Mouse (Mus musculus): ENCODE results near the gene Pnn. TPM values are rescaled to one million over a fixed set of nuclear protein-coding genes. Genes with fewer than 3 reads are reported as not detected.

Pnn gene
- total and polyA plus RNA-seq, 3 experiments: 38.4 to 216 (median 132) TPM

DNA sequence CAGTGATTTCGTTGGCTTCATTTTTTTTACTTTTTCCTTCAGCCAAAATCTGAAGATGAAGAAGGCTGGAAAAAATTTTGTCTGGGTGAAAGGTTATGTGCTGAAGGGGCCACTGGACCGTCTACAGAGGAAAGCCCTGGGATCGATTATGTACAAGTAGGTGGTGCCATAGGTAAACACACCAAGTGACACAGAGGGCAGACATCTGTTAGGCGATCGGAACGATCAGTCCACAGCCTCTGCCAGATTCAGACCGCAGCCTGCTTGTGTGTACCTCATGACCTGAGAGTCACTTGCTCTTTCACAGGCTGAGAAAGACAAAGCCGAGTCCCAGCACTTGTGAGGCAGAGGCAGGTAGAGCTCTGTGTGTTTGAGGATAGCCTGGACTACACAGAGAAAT lies 48.7 kb upstream of the Pnn start:
- peaks cover 4 to 8% of the 10 kb centered on the region in 2 experiments; a peak in 3 of 4 replicates for H3K36me3 ChIP-seq (ENCODE audit: control insufficient read depth in 1 of 2, insufficient read depth in 2 of 2, low read length in 2 of 2)
- peaks cover 0 to 2% of the 10 kb centered on the region in 2 experiments; a peak in 3 of 4 replicates for H3K4me1 ChIP-seq (ENCODE audit: control insufficient read depth in 1 of 2, insufficient read depth in 2 of 2, low read length in 2 of 2)
- H3K9ac ChIP-seq (ENCODE audit: control insufficient read depth, low read depth, low read length, poor library complexity, severe bottlenecking): no peak overlapping the region
- peaks cover 6% of the 10 kb centered on the region; the same call in 1 of the 2 replicates for H3K79me2 ChIP-seq (ENCODE audit: control insufficient read depth, insufficient read depth, low read length, poor library complexity)
- DNase-seq (ENCODE audit: low read depth, low spot score): no peak
- no peaks in the 10 kb centered on the region for H3K27me3 ChIP-seq (ENCODE audit: control insufficient read depth in 1 of 2, insufficient read depth in 2 of 2, low read length in 2 of 2)
- no peak overlapping the region for H3K27ac ChIP-seq (ENCODE audit: control insufficient read depth, low read depth, low read length)
- no peak overlapping the region for H3K4me3 ChIP-seq (ENCODE audit: control insufficient read depth in 1 of 2, insufficient read depth in 1 of 2, low read depth in 2 of 2, low read length in 2 of 2)
- no peaks in the 10 kb centered on the region for H3K9me3 ChIP-seq (replicated peaks; ENCODE audit: insufficient read depth, low read length)
- TF ChIP-seq KAT2A (conservative IDR thresholded peaks at IDR 0.05; ENCODE audit: low read depth, low read length): no peak
- no peak for TF ChIP-seq ZNF384 (IDR thresholded peaks at IDR 0.05; ENCODE audit: low read depth, low read length)
- no peak for TF ChIP-seq SMC3 (IDR thresholded peaks at IDR 0.05; ENCODE audit: low read depth, low read length)
- TF ChIP-seq MAFK (IDR thresholded peaks at IDR 0.05; ENCODE audit: borderline replicate concordance, low read depth, low read length): no peak
- TF ChIP-seq TAL1 (IDR thresholded peaks at IDR 0.05; ENCODE audit: low read length): no peak
- TF ChIP-seq RCOR1 (IDR thresholded peaks at IDR 0.05; ENCODE audit: low read depth, low read length): no peak
- no peak for TF ChIP-seq HCFC1 (IDR thresholded peaks at IDR 0.05; ENCODE audit: low read depth, low read length)
- no peak for TF ChIP-seq TBP (IDR thresholded peaks at IDR 0.05; ENCODE audit: low read depth, low read length)
- TF ChIP-seq MEF2A (IDR thresholded peaks at IDR 0.05; ENCODE audit: extremely low read depth, insufficient replicate concordance, low read depth, low read length, poor library complexity, severe bottlenecking): no peak
- TF ChIP-seq ETS1 (IDR thresholded peaks at IDR 0.05; ENCODE audit: low read depth, low read length): no peak
- no peak for TF ChIP-seq E2F4 (IDR thresholded peaks at IDR 0.05; ENCODE audit: borderline replicate concordance, low read depth, low read length)
- no peak for TF ChIP-seq USF2 (IDR thresholded peaks at IDR 0.05; ENCODE audit: borderline replicate concordance in 1 of 2, insufficient read depth in 1 of 2, low read depth in 1 of 2, low read length in 2 of 2)
- TF ChIP-seq ZC3H11A (IDR thresholded peaks at IDR 0.05; ENCODE audit: low read depth, low read length): no peak
- no peak for TF ChIP-seq GATA1 (IDR thresholded peaks at IDR 0.05; ENCODE audit: low read depth, low read length)
- no peak for TF ChIP-seq GABPA (IDR thresholded peaks at IDR 0.05; ENCODE audit: low read depth, low read length)
- TF ChIP-seq MYC (IDR thresholded peaks at IDR 0.05; ENCODE audit: low read depth, low read length): no peak
- TF ChIP-seq MAZ (IDR thresholded peaks at IDR 0.05; ENCODE audit: low read depth, low read length): no peak
- no peak for TF ChIP-seq CHD1 (IDR thresholded peaks at IDR 0.05; ENCODE audit: low read depth, low read length)

DNA sequence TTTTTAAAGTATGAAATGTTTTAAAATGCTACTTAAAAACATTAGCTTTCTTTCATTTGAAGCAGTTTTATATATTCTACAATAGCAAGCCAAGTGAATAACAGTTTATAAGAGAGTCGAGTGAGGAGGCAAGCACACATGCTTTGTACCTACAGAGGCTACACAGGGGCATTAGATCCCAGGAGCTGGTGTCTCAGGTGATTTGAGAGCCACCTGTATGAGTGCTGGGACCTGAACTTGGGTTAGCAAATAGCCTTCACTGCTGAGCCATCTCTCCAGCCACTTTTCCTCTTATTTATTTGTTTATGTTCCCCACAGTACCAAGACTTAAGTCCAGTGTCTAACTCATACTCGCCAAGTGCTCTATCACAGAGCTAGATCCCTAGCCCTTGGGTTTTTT lies 46.8 kb upstream of the Pnn start:
- Histone ChIP-seq H3K27ac (ENCODE audit: control insufficient read depth, low read depth, low read length) (no peak overlapping the region), H3K4me3 (ENCODE audit: control insufficient read depth in 1 of 2, insufficient read depth in 1 of 2, low read depth in 2 of 2, low read length in 2 of 2) (no peak overlapping the region), H3K27me3 (ENCODE audit: control insufficient read depth in 1 of 2, insufficient read depth in 2 of 2, low read length in 2 of 2) (no peaks in the 10 kb centered on the region), H3K36me3 (ENCODE audit: control insufficient read depth in 1 of 2, insufficient read depth in 2 of 2, low read length in 2 of 2) (peaks cover 2 to 4% of the 10 kb centered on the region in 2 experiments; a peak in 3 of 4 replicates), H3K4me1 (ENCODE audit: control insufficient read depth in 1 of 2, insufficient read depth in 2 of 2, low read length in 2 of 2) (no peaks in the 10 kb centered on the region), H3K9ac (ENCODE audit: control insufficient read depth, low read depth, low read length, poor library complexity, severe bottlenecking) (no peak overlapping the region), H3K9me3 (replicated peaks; ENCODE audit: insufficient read depth, low read length) (no peaks in the 10 kb centered on the region), H3K79me2 (ENCODE audit: control insufficient read depth, insufficient read depth, low read length, poor library complexity) (no peaks in the 10 kb centered on the region)
- DNase-seq (ENCODE audit: low read depth, low spot score): no peak
- TF ChIP-seq HCFC1 (IDR thresholded peaks at IDR 0.05; ENCODE audit: low read depth, low read length): no peak
- TF ChIP-seq POLR2AphosphoS5 (IDR thresholded peaks at IDR 0.05; ENCODE audit: borderline replicate concordance, low read depth, low read length): no peak
- no peak for TF ChIP-seq CHD2 (IDR thresholded peaks at IDR 0.05; ENCODE audit: low read length)
- TF ChIP-seq ZKSCAN1 (IDR thresholded peaks at IDR 0.05; ENCODE audit: low read depth, low read length): no peak
- no peak for TF ChIP-seq E2F4 (IDR thresholded peaks at IDR 0.05; ENCODE audit: borderline replicate concordance, low read depth, low read length)
- TF ChIP-seq ZMIZ1 (IDR thresholded peaks at IDR 0.05; ENCODE audit: low read depth, low read length): no peak
- TF ChIP-seq USF2 (IDR thresholded peaks at IDR 0.05; ENCODE audit: borderline replicate concordance in 1 of 2, insufficient read depth in 1 of 2, low read depth in 1 of 2, low read length in 2 of 2): no peak
- no peak for TF ChIP-seq MXI1 (IDR thresholded peaks at IDR 0.05; ENCODE audit: low read depth, low read length)

All from MEL (cell line).